Mouse (Mus musculus) liver, embryonic 12.5 days (tissue): ENCODE results near the gene Negr1. TPM values are rescaled to one million over a fixed set of nuclear protein-coding genes. Genes with fewer than 3 reads are reported as not detected.

Source experiments
- ATAC-seq: fragments of 200-750 bp; cut with Nextera tagmentation; 2 replicates; pipeline ENCODE4 v1.8.0; 2017; ENCODE audit warnings: moderate number of reproducible peaks, mild to moderate bottlenecking, moderate library complexity
- H3K27ac ChIP-seq: fragments of 300-500 bp; sonication (generic); 2 replicates; pipeline ENCODE4 v1.5.1; 2016; ENCODE audit warnings: mild to moderate bottlenecking
- H3K27me3 ChIP-seq: fragments of 300-500 bp; sonication (generic); replicated peaks from 2 replicates; pipeline ENCODE4 v1.6.1; 2016; ENCODE audit warnings: mild to moderate bottlenecking, moderate library complexity
- H3K36me3 ChIP-seq: fragments of 300-500 bp; sonication (generic); 2 replicates; pipeline ENCODE4 v1.6.1; 2016; ENCODE audit warnings: mild to moderate bottlenecking, moderate library complexity
- H3K4me1 ChIP-seq: fragments of 300-500 bp; sonication (generic); 2 replicates; pipeline ENCODE4 v1.6.1; 2016
- H3K4me2 ChIP-seq: fragments of 300-500 bp; sonication (generic); 2 replicates; pipeline ENCODE4 v1.6.1; 2016; ENCODE audit warnings: mild to moderate bottlenecking, moderate library complexity
- H3K4me3 ChIP-seq: fragments of 300-500 bp; sonication (generic); 2 replicates; pipeline ENCODE4 v1.5.1; 2016; ENCODE audit warnings: mild to moderate bottlenecking, moderate library complexity
- H3K9ac ChIP-seq: fragments of 300-500 bp; sonication (generic); 2 replicates; pipeline ENCODE4 v1.6.1; 2016; ENCODE audit warnings: mild to moderate bottlenecking, moderate library complexity
- H3K9me3 ChIP-seq: fragments of 300-500 bp; sonication (generic); replicated peaks from 2 replicates; pipeline ENCODE4 v1.6.1; 2016; ENCODE audit warnings: mild to moderate bottlenecking, moderate library complexity
- WGBS: fragments of 180-500 bp; shearing (Covaris S2); methylation state at CpG from one replicate; pipeline ENCODE4 v1.1.7; 2016; ENCODE audit not compliant: insufficient replicate concordance; 5-methylcytosine and 5-hydroxymethylcytosine counted together
- polyA plus RNA-seq: library from polyadenylated mRNA; unstranded; fragments of >200 nt; fragmentation: Nextera tagmentation; extraction: Ambion mirVana; gene quantifications from 2 replicates; pipeline ENCODE4 v1.2.1, GENCODE M21; 2016

The Negr1 gene
- polyA plus RNA-seq, 1 experiment from 2014 or later, result 0.29 TPM

- WGBS, result 55% methylated on average over 4 of the region's 4 CpGs
- Histone ChIP-seq H3K27ac (no peak overlapping the region), H3K36me3 (no peaks in the 10 kb centered on the region), H3K27me3 (no peaks in the 10 kb centered on the region), H3K9ac (no peak overlapping the region), H3K9me3 (no peaks in the 10 kb centered on the region), H3K4me2 (no peak overlapping the region), H3K4me3 (no peak overlapping the region), H3K4me1 (no peaks in the 10 kb centered on the region)
- ATAC-seq, result no peak
Observed at GRCm38 (mm10) chr3:156895322-156895721, 333.7 kb downstream of the Negr1 start.

DNA sequence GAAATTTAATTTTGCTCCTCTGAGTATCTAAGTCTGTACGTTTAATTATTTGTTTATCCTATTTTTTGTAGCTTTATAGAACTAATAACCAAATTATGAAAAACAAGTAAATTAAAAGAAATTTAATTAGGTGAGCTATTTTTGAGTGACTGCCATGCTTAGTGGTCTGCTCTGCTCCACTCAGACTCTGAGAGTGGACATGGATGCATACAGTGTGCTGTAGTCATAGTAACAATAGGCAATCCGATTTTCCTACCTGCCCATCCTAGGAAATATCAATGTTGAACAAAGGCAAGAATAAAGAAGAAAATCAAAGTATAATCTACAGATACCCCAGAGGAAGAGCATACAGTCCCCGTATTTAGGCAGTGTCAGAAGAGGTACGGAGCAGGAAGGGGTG, 334.5 kb downstream of the Negr1 start:
- Histone ChIP-seq H3K27ac (no peak overlapping the region), H3K4me2 (no peak overlapping the region), H3K4me1 (no peaks in the 10 kb centered on the region), H3K36me3 (no peaks in the 10 kb centered on the region), H3K27me3 (no peaks in the 10 kb centered on the region), H3K9me3 (no peaks in the 10 kb centered on the region), H3K4me3 (no peak overlapping the region), H3K9ac (no peak overlapping the region)
- 60% methylated on average over 4 of the region's 4 CpGs for WGBS
- ATAC-seq, result no peak

- H3K27me3 ChIP-seq, result no peaks in the 10 kb centered on the region
- WGBS, result 46% methylated on average over 1 of the region's 1 CpGs
- no peaks in the 10 kb centered on the region for H3K4me1 ChIP-seq
- no peaks in the 10 kb centered on the region for H3K36me3 ChIP-seq
- H3K4me3 ChIP-seq, result no peak overlapping the region
- no peak for ATAC-seq
- H3K9me3 ChIP-seq, result no peaks in the 10 kb centered on the region
- no peak overlapping the region for H3K9ac ChIP-seq
- H3K4me2 ChIP-seq, result no peak overlapping the region
- H3K27ac ChIP-seq, result no peak overlapping the region
Observed at GRCm38 (mm10) chr3:156896552-156896951, 335.0 kb downstream of the Negr1 start.

DNA sequence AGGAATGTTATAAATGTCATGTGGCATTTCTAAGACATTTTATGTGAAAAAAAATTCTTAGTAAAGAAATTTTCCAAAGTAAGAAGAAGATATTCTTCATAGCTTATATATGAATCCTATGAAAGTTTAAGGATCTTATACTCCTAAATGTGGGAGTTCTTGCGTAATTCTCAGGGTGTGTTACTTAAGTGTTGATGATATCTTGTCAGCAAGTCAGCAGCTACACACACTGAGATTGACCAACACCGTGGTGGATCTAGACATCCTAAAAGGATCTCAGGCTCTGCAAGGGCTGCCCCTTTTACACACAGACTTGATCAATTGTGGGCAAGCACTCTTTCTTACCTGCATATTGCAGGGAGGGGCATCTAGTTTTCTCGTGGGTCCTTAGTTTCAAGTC, 339.5 kb downstream of the Negr1 start:
- Histone ChIP-seq H3K27me3 (no peaks in the 10 kb centered on the region), H3K9me3 (no peaks in the 10 kb centered on the region), H3K36me3 (no peaks in the 10 kb centered on the region), H3K4me3 (no peak overlapping the region), H3K4me1 (no peaks in the 10 kb centered on the region), H3K27ac (no peak overlapping the region), H3K9ac (no peak overlapping the region), H3K4me2 (no peak overlapping the region)
- WGBS, result 72% methylated on average over 3 of the region's 3 CpGs
- no peak for ATAC-seq

- Histone ChIP-seq H3K4me1 (no peaks in the 10 kb centered on the region), H3K27me3 (no peaks in the 10 kb centered on the region), H3K9me3 (no peaks in the 10 kb centered on the region), H3K4me2 (no peak overlapping the region), H3K27ac (no peak overlapping the region), H3K9ac (no peak overlapping the region), H3K4me3 (no peak overlapping the region), H3K36me3 (no peaks in the 10 kb centered on the region)
- ATAC-seq, result no peak
- 64% methylated on average over 9 of the region's 9 CpGs for WGBS
Observed at GRCm38 (mm10) chr3:156903925-156904576, 342.5 kb downstream of the Negr1 start.

GRCm38 (mm10) chr3:156912816-156913215, 351.2 kb downstream of the Negr1 start:
- Histone ChIP-seq H3K4me3 (no peak overlapping the region), H3K4me1 (no peaks in the 10 kb centered on the region), H3K27me3 (no peaks in the 10 kb centered on the region), H3K9ac (no peak overlapping the region), H3K4me2 (no peak overlapping the region), H3K9me3 (no peaks in the 10 kb centered on the region), H3K27ac (no peak overlapping the region), H3K36me3 (no peaks in the 10 kb centered on the region)
- 72% methylated on average over 3 of the region's 3 CpGs for WGBS
- ATAC-seq, result no peak

GRCm38 (mm10) chr3:156921369-156921768, 359.8 kb downstream of the Negr1 start:
- no peak overlapping the region for H3K9ac ChIP-seq
- no peaks in the 10 kb centered on the region for H3K36me3 ChIP-seq
- H3K4me1 ChIP-seq, result no peaks in the 10 kb centered on the region
- H3K4me3 ChIP-seq, result no peak overlapping the region
- no peaks in the 10 kb centered on the region for H3K9me3 ChIP-seq
- H3K4me2 ChIP-seq, result no peak overlapping the region
- no peaks in the 10 kb centered on the region for H3K27me3 ChIP-seq
- H3K27ac ChIP-seq, result no peak overlapping the region
- ATAC-seq, result no peak

GRCm38 (mm10) chr3:156923159-156923558, 361.6 kb downstream of the Negr1 start:
- no peaks in the 10 kb centered on the region for H3K36me3 ChIP-seq
- no peak for ATAC-seq
- no peaks in the 10 kb centered on the region for H3K4me1 ChIP-seq
- no peak overlapping the region for H3K9ac ChIP-seq
- no peaks in the 10 kb centered on the region for H3K9me3 ChIP-seq
- no peaks in the 10 kb centered on the region for H3K27me3 ChIP-seq
- WGBS, result 72% methylated on average over 1 of the region's 1 CpGs
- H3K27ac ChIP-seq, result no peak overlapping the region
- H3K4me2 ChIP-seq, result no peak overlapping the region
- H3K4me3 ChIP-seq, result no peak overlapping the region

- 73% methylated on average over 5 of the region's 5 CpGs for WGBS
- no peaks in the 10 kb centered on the region for H3K27me3 ChIP-seq
- no peak for ATAC-seq
Observed at GRCm38 (mm10) chr3:156925102-156925501, 363.5 kb downstream of the Negr1 start.

GRCm38 (mm10) chr3:156928396-156929061, 366.9 kb downstream of the Negr1 start:
- Histone ChIP-seq H3K27ac (no peak overlapping the region), H3K36me3 (no peaks in the 10 kb centered on the region), H3K4me3 (no peak overlapping the region), H3K9ac (no peak overlapping the region), H3K4me2 (no peak overlapping the region), H3K4me1 (no peaks in the 10 kb centered on the region), H3K9me3 (no peaks in the 10 kb centered on the region), H3K27me3 (no peaks in the 10 kb centered on the region)
- WGBS, result 51% methylated on average over 5 of the region's 5 CpGs
- ATAC-seq, result no peak

More at GRCm38 (mm10) chr3:156925102-156925501, 363.5 kb downstream of the Negr1 start:
- Histone ChIP-seq H3K9ac (no peak overlapping the region), H3K4me3 (no peak overlapping the region), H3K9me3 (no peaks in the 10 kb centered on the region), H3K4me2 (no peak overlapping the region), H3K36me3 (no peaks in the 10 kb centered on the region), H3K4me1 (no peaks in the 10 kb centered on the region), H3K27ac (no peak overlapping the region)

DNA sequence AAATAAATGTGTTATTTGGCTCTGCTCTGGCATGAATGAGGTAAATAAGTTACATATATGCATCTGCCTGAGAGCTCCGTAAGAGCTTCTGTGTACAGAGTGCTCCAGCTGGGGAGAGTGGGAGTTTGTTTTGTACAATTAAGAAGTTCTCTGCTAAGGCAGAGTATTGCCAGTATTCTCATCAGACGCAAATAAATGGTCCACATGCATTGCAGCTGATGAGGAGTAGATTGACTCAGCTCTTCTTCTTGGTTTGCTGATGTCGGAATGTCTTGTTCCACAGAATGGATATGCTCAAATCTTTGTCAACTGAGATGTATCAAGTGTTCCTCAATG, 367.4 kb downstream of the Negr1 start:
- WGBS, result 63% methylated on average over 3 of the region's 3 CpGs

DNA sequence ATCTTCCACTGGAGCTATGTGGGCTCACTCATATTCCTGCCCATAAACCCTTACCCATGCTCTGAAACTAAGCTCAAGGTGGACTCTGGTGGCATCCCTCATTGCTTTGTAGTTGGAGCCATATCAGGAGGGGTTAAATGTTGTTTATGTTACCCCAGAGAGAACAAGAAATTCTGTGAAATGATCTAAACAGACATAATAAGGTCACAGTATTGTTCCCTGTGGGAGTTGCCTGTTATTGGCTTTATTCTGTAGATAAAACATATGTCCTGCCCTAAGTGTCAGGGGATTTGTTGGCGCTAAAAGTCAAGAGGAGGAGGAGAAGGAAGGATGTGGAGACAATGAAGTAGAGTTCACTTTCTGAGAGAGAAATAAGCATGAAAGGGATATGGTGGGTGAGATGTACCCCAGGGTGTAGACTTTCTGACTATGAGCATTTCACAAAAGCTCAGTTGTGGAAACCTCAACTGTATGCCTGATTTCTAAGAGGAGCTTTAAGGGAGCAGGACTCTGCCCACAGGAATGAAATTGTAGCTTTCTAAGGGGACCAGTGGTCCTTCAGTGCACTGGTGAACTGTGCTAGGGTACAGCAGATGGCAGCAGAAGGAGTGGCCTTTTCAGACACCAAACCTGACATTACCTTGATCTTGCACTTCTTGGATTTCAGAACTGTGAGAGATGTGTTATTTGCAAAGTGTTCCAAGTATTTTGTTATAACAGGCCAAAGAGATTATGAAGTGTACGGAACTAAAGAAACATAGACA, 368.3 kb downstream of the Negr1 start:
- H3K27ac ChIP-seq, result no peak overlapping the region
- no peak overlapping the region for H3K9ac ChIP-seq
- 77% methylated on average over 2 of the region's 2 CpGs for WGBS
- no peaks in the 10 kb centered on the region for H3K9me3 ChIP-seq
- H3K4me2 ChIP-seq, result no peak overlapping the region
- no peak for ATAC-seq
- no peak overlapping the region for H3K4me3 ChIP-seq
- H3K27me3 ChIP-seq, result no peaks in the 10 kb centered on the region
- H3K36me3 ChIP-seq, result no peaks in the 10 kb centered on the region
- no peaks in the 10 kb centered on the region for H3K4me1 ChIP-seq

More for the DNA sequence above, 367.4 kb downstream of the Negr1 start:
- no peaks in the 10 kb centered on the region for H3K4me1 ChIP-seq
- H3K4me3 ChIP-seq, result no peak overlapping the region
- H3K36me3 ChIP-seq, result no peaks in the 10 kb centered on the region
- no peaks in the 10 kb centered on the region for H3K27me3 ChIP-seq
- no peak for ATAC-seq
- no peak overlapping the region for H3K27ac ChIP-seq
- no peaks in the 10 kb centered on the region for H3K9me3 ChIP-seq
- no peak overlapping the region for H3K9ac ChIP-seq
- no peak overlapping the region for H3K4me2 ChIP-seq
